Mouse (Mus musculus) spleen, postnatal 4 days (tissue): ENCODE measurements around the gene Adcy5.

Experiments
- DNase-seq, 2 experiments: peaks; one replicate each; pipeline ENCODE4 v3.0.0; 2022; ENCODE audit warnings: low spot score in 2 of 2

Gene Adcy5

DNA sequence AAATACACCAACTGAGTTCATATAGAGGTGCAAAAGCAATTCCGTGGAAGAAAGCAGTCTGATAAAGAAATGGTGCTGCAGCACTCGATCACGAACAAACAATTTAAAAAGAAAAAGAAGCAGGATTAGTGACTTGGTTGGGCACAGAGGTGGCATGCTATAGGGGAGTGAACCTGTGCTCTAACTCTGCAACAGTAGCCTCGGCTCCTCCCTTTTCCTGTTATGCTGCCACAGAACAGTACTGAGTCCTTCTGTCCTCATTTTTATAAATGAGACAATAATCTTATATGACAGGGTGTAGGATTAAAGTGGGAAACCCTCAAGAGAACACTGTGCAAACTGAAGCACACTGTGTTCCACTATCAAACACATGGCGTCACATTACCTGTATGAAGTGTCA is 162.8 kb downstream of the Adcy5 start:
- no peak for DNase-seq

DNA sequence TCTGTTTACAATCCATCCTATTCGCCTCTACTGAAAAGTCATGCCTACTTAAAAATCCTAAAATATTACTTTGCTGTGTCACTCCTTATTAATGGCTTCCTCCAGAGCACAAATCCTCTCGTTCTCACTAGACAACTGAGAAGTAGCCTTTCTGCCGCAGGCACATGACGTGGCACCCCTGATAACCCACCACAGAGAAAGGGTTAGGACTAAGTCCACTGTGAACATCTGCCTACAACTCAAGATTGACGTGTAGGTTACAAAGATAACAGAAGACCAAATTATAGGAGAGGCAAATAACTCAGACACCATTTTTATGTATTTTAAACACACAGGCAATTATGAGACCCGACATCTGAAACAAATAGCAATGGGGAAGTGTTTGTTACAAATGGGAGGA is 163.7 kb downstream of the Adcy5 start:
- DNase-seq = no peak

DNA sequence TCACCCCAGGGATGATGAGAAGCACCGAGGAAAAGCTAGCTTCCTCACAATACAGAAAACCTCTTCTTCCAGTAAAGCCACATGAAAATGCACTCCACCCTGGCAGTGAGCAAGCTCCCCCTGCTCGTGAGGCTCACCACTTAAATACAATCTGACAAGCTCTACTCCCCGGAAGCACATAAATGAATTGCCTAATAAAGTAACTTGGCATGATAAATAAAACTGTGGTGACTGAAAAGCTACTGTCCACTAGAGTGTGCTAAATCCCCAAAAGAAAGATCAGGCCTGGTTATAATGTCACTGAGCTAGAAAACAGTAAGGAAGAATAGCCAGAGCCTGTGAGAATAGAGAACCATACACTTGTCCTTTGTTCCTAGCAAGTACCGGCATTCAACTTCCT is 164.7 kb downstream of the Adcy5 start:
- no peak for DNase-seq

DNA sequence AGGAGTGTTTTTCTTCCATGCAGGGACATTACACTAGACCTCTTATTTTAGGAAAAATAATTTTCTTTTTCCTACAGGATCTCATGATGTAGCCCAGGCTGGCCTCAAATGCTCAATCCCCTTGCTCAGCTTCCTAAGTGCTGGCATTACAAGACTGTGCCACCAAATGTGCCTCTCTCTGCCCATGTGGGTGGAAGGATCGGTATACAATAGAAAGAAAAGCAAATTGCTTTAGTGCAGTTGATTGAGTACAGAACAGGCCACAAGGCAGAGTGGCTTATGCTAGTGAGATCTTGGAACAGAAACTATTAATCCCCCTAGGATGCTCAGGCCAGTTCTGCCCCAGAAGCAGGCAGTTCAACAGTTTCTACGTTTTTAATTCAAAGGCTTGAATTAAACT is 165.1 kb downstream of the Adcy5 start:
- DNase-seq = no peak

DNA sequence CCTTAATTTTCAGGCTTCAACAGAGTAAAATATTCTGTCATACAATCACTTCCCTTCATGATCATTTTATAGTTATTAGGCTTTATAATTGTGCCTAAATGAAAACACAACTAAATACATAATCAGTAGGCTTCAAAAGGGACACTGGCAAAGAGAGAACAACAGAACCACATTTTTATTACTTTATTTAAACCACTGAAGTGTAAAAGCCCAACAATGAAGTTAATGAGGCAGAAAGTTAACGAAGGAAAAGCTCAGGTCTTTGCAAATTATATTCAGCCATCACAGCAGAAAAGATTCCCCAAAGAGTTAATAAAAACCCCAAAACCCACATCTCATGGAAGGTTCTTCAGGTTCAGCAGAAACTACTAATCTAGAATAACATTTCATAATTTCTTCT is 175.8 kb downstream of the Adcy5 start:
- DNase-seq = no peak
